Mouse (Mus musculus): ENCODE data around the gene Fam198a.

Gene Fam198a

GRCm38 (mm10) chr9:121926634-121927405 lies 24.0 kb upstream of the Fam198a start:
- DNase-seq (ENCODE audit: low read depth): no peak

GRCm38 (mm10) chr9:121927721-121928120 lies 23.1 kb upstream of the Fam198a start:
- no peak for DNase-seq (ENCODE audit: low read depth)

GRCm38 (mm10) chr9:121928498-121928897 lies 22.3 kb upstream of the Fam198a start:
- no peak for DNase-seq (ENCODE audit: low read depth)

- DNase-seq (ENCODE audit: low read depth): no peak
Observed at GRCm38 (mm10) chr9:121934856-121935255, 15.9 kb upstream of the Fam198a start.

GRCm38 (mm10) chr9:121936952-121937351 lies 13.8 kb upstream of the Fam198a start:
- no peak for DNase-seq (ENCODE audit: low read depth)

GRCm38 (mm10) chr9:121937451-121937864 lies 13.3 kb upstream of the Fam198a start:
- no peak for DNase-seq (ENCODE audit: low read depth)

- DNase-seq (ENCODE audit: low read depth): no peak
Observed at GRCm38 (mm10) chr9:121937944-121938355, 12.8 kb upstream of the Fam198a start.

- DNase-seq (ENCODE audit: low read depth): no peak
Observed at GRCm38 (mm10) chr9:121943005-121943404, 7.8 kb upstream of the Fam198a start.

- no peak for DNase-seq (ENCODE audit: low read depth)
Observed at GRCm38 (mm10) chr9:121943628-121944027, 7.2 kb upstream of the Fam198a start.

GRCm38 (mm10) chr9:121947784-121948183 lies 3.0 kb upstream of the Fam198a start:
- DNase-seq (ENCODE audit: low read depth): peak; percentile 50

- DNase-seq (ENCODE audit: low read depth): no peak
Observed at GRCm38 (mm10) chr9:121948431-121948830, 2.4 kb upstream of the Fam198a start.

GRCm38 (mm10) chr9:121951114-121951423 lies 281 bp downstream of the Fam198a start:
- DNase-seq (ENCODE audit: low read depth): no peak

- no peak for DNase-seq (ENCODE audit: low read depth)
Observed at GRCm38 (mm10) chr9:121952596-121952995, 1.8 kb downstream of the Fam198a start.

GRCm38 (mm10) chr9:121959966-121960635 lies 9.3 kb downstream of the Fam198a start:
- DNase-seq (ENCODE audit: low read depth): no peak

GRCm38 (mm10) chr9:121964941-121965340 lies 14.2 kb downstream of the Fam198a start:
- DNase-seq (ENCODE audit: low read depth): no peak

- DNase-seq (ENCODE audit: low read depth): no peak
Observed at GRCm38 (mm10) chr9:121968258-121968657, 17.5 kb downstream of the Fam198a start.

GRCm38 (mm10) chr9:121969841-121970381 lies 19.1 kb downstream of the Fam198a start:
- peak; percentile 85 for DNase-seq (ENCODE audit: low read depth)

GRCm38 (mm10) chr9:121973207-121973606 lies 22.4 kb downstream of the Fam198a start:
- no peak for DNase-seq (ENCODE audit: low read depth)

GRCm38 (mm10) chr9:121974141-121974986 lies 23.6 kb downstream of the Fam198a start:
- DNase-seq (ENCODE audit: low read depth): peak; percentile 70

GRCm38 (mm10) chr9:121975321-121975720 lies 24.5 kb downstream of the Fam198a start:
- no peak for DNase-seq (ENCODE audit: low read depth)

- no peak for DNase-seq (ENCODE audit: low read depth)
Observed at GRCm38 (mm10) chr9:121981046-121981445, 30.3 kb downstream of the Fam198a start.

- DNase-seq (ENCODE audit: low read depth): no peak
Observed at GRCm38 (mm10) chr9:121981466-121982105, 30.8 kb downstream of the Fam198a start.
